Mouse (Mus musculus) C2C12 (cell line): Measurements from ENCODE around the gene Nipsnap2.

Source experiments
- CEBPB ChIP-seq: IDR thresholded peaks from one replicate; pipeline ENCODE4 v1.6.1; 2011; ENCODE audit warnings: low read depth, mild to moderate bottlenecking, control low read depth, moderate library complexity
- CTCF ChIP-seq: IDR thresholded peaks from one replicate; pipeline ENCODE4 v1.5.1; 2011; ENCODE audit not compliant: control insufficient read depth, insufficient read depth, insufficient read length
- MAX ChIP-seq: IDR thresholded peaks from one replicate; pipeline ENCODE4 v1.6.1; 2011; ENCODE audit warnings: mild to moderate bottlenecking, control low read depth
- MYOD1 ChIP-seq: IDR thresholded peaks from one replicate; pipeline ENCODE4 v1.6.1; 2011; ENCODE audit warnings: low read depth; ENCODE audit not compliant: control insufficient read depth, insufficient read length
- MYOG ChIP-seq: IDR thresholded peaks from one replicate; pipeline ENCODE4 v1.6.1; 2011; ENCODE audit not compliant: control insufficient read depth, insufficient read length; ENCODE audit errors: extremely low read depth

- TF ChIP-seq CTCF (no peak), MYOG (no peak), CEBPB (no peak), MAX (no peak), MYOD1 (no peak)
Measured at GRCm38 (mm10) chr5:129756886-129757285, 32.0 kb downstream of the Nipsnap2 start.
